Mouse (Mus musculus): ENCODE measurements around the gene Ccdc174.
"Not testable (repeated sequence)": the region's sequence is repeated elsewhere in the genome, so short reads cannot be mapped to it uniquely, and the experiment has no call there.

Ccdc174 gene

GRCm38 (mm10) chr6:91877885-91878651, at the start of gene Ccdc174:
Gene Ccdc174, plus strand, starts transcription at chr6:91878053.
- peak; percentile 100 for DNase-seq (ENCODE audit: low read depth, low spot score)

- no peak for DNase-seq (ENCODE audit: low read depth, low spot score)
These were observed 44.9 kb upstream of the Ccdc174 start for GRCm38 (mm10) chr6:91832863-91833440.

- peak; percentile 85 for DNase-seq (ENCODE audit: low read depth, low spot score)
These were observed 38.6 kb upstream of the Ccdc174 start for GRCm38 (mm10) chr6:91839010-91839871.

- DNase-seq (ENCODE audit: low read depth, low spot score), result peak; percentile 49
These were observed 34.8 kb upstream of the Ccdc174 start for GRCm38 (mm10) chr6:91842897-91843627.

GRCm38 (mm10) chr6:91843628-91844153, 34.2 kb upstream of the Ccdc174 start:
- peak; percentile 53 for DNase-seq (ENCODE audit: low read depth, low spot score)

GRCm38 (mm10) chr6:91852550-91852949, 25.3 kb upstream of the Ccdc174 start:
- peak; percentile 80 for DNase-seq (ENCODE audit: low read depth, low spot score)

GRCm38 (mm10) chr6:91858339-91858738, 19.5 kb upstream of the Ccdc174 start:
- DNase-seq (ENCODE audit: low read depth, low spot score), result no peak

GRCm38 (mm10) chr6:91862848-91863247, 15.0 kb upstream of the Ccdc174 start:
- peak; percentile 20 for DNase-seq (ENCODE audit: low read depth, low spot score)

- DNase-seq (ENCODE audit: low read depth, low spot score), result no peak
These were observed 13.3 kb upstream of the Ccdc174 start for GRCm38 (mm10) chr6:91864595-91864994.

GRCm38 (mm10) chr6:91865601-91866000, 12.3 kb upstream of the Ccdc174 start:
- DNase-seq (ENCODE audit: low read depth, low spot score), result peak; percentile 87

- DNase-seq (ENCODE audit: low read depth, low spot score), result no peak
These were observed 9.8 kb upstream of the Ccdc174 start for GRCm38 (mm10) chr6:91868091-91868490.

GRCm38 (mm10) chr6:91872781-91873180, 5.1 kb upstream of the Ccdc174 start:
- DNase-seq (ENCODE audit: low read depth, low spot score), result no peak

- DNase-seq (ENCODE audit: low read depth, low spot score), result no peak
These were observed 6.0 kb downstream of the Ccdc174 start for GRCm38 (mm10) chr6:91883859-91884258.

GRCm38 (mm10) chr6:91889255-91889906, 11.5 kb downstream of the Ccdc174 start:
- DNase-seq (ENCODE audit: low read depth, low spot score), result peak; percentile 36

- no peak for DNase-seq (ENCODE audit: low read depth, low spot score)
These were observed 12.8 kb downstream of the Ccdc174 start for GRCm38 (mm10) chr6:91890615-91891014.

GRCm38 (mm10) chr6:91891776-91892175, 13.9 kb downstream of the Ccdc174 start:
- peak; percentile 81 for DNase-seq (ENCODE audit: low read depth, low spot score)

- peak; percentile 46 for DNase-seq (ENCODE audit: low read depth, low spot score)
These were observed 18.9 kb downstream of the Ccdc174 start for GRCm38 (mm10) chr6:91896783-91897182.

GRCm38 (mm10) chr6:91901505-91901904, 23.7 kb downstream of the Ccdc174 start:
- peak; percentile 91 for DNase-seq (ENCODE audit: low read depth, low spot score)

- DNase-seq (ENCODE audit: low read depth, low spot score), result not testable (repeated sequence)
These were observed 24.7 kb downstream of the Ccdc174 start, which contains the start of gene 4930590J08Rik for GRCm38 (mm10) chr6:91902509-91902908. Gene 4930590J08Rik, plus strand, starts transcription at chr6:91902809.

- no peak for DNase-seq (ENCODE audit: low read depth, low spot score)
These were observed 36.2 kb downstream of the Ccdc174 start for GRCm38 (mm10) chr6:91914011-91914410.

GRCm38 (mm10) chr6:91917286-91917685, 39.4 kb downstream of the Ccdc174 start:
- peak; percentile 78 for DNase-seq (ENCODE audit: low read depth, low spot score)

Data from brain, adult 2 months (tissue).